Mouse (Mus musculus): ENCODE results near the gene Zfp62. TPM values are rescaled to one million over a fixed set of nuclear protein-coding genes. Genes with fewer than 3 reads are reported as not detected.
A peak's percentile ranks its signal among the peaks of the same experiment; 100 is the strongest.
"Not testable (repeated sequence)": the region's sequence is repeated elsewhere in the genome, so short reads cannot be mapped to it uniquely, and the experiment has no call there.

Gene Zfp62
- 10 to 100 TPM; 28.1 to 40.1 (median 36.2) TPM for total RNA-seq (2022)

GRCm38 (mm10) chr11:49203129-49203768, at the start of gene Zfp62:
Gene Zfp62, plus strand, starts transcription at chr11:49203292.
- DNase-seq: peak; percentile 92

GRCm38 (mm10) chr11:49154077-49154476, 49.0 kb upstream of the Zfp62 start, which contains the start of gene Olfr1394:
Gene Olfr1394, plus strand, starts transcription at chr11:49154377.
- no peak for DNase-seq

- DNase-seq: no peak
Observed at GRCm38 (mm10) chr11:49156821-49157814, 46.0 kb upstream of the Zfp62 start.

DNA sequence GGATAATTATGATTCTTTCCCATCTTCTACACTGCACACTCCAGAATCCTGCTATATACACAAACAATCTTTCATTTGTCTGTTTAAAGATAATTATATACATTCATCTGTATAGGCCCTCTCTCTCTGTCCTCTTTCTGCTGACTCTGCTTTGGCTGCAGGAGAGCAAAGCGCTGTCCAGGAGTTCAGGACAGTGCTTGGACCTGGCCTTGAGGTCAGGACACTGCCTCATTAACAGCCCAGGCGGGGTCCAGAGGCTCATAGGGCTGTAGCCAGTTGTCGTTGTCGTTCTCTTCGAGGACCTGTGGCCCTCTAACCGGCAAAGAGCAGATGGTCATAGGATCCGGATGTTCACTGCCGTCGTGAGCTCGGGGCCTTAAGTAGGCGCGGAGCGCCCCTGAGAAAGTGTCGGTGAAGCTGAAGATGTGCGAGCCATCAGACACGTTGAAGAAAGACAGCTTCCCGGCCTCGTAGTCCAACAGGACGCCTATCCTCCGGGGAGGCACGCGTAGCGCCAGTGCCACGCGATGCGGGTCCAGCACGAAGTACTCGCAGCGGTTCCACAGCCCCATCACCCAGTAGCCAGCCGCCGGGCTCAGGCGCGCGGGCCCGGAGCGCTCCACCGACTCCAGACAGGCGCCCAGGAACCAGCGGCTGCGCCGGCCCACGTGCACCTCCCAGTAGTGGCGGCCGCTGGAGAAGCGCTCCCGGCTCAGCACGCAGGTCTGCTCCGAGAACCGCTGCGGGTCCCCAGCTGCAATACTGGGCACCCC, 34.1 kb upstream of the Zfp62 start:
- no peak for DNase-seq

GRCm38 (mm10) chr11:49170576-49170975, 32.5 kb upstream of the Zfp62 start:
- no peak for DNase-seq

DNA sequence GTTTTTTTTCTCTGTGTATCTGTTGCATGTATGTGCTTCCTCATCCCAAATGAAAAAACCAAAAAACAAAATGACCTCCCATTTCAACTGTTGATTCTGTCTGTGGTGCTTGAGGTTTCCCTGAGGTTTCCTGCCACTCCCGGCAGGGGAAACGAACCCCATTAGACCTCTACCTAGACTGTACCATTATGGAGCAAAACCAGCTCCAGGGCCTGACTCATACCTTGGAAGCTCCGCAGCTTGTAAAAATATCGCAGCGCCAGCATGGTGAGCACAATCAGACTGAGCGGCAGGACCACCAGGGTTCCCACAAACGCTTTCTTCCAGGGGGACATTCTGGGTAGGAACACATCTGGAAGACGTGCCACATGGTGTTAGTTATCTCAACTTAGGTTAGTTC, 27.7 kb upstream of the Zfp62 start:
- no peak for DNase-seq

GRCm38 (mm10) chr11:49176047-49176779, 26.9 kb upstream of the Zfp62 start:
- not testable (repeated sequence) for DNase-seq

- DNase-seq: no peak
Observed at GRCm38 (mm10) chr11:49183172-49183571, 19.9 kb upstream of the Zfp62 start.

DNA sequence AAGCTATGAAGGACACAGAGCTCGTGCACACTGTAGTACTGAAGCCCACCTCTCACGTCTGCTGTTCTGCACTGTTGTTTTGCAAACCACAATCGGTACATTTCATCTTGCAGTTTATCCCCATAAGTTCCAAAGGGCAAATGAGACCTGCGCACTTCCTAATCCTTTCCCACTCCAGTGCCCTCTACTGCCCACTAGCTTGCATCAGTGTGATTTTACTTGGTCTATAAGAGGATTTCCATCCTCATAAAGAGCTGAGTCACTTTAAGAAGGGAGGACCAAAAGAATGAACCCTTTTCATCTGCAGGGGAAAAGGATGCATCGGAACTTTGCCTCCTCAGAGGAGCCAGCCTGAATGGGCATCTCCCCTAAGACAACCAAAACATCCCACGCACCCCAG, 16.6 kb upstream of the Zfp62 start:
- no peak for DNase-seq

DNA sequence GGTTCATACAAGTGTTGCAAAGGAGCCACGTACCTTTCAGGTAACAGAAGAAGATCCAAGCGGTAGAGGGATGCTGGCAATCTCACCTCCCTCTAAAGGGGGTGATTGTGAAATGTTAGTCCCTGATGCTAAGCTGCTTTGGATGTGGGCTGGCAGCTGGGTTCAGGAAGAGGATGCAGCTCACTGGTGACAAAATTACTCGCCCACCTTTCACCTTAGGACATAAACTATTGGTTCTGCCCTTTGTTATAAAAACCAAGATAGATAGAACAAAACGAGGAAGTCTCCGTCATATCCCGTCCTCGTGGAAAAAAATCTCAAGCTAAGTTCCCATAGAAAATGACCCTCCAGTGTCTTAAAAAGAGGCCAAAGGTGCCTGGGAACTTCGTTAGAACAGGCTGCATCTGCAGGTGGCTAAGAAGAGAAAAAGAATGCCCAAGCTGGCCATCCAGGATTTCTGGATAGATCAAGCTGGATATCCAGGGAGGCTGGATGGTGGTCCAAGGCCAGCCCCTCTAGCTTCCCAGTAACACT, 16.1 kb upstream of the Zfp62 start, which contains the start of gene Btnl9:
Gene Btnl9, minus strand, starts transcription at position 205 of the 534 bp plus-strand sequence.
- no peak for DNase-seq

GRCm38 (mm10) chr11:49187701-49188100, 15.4 kb upstream of the Zfp62 start:
- DNase-seq: no peak

DNA sequence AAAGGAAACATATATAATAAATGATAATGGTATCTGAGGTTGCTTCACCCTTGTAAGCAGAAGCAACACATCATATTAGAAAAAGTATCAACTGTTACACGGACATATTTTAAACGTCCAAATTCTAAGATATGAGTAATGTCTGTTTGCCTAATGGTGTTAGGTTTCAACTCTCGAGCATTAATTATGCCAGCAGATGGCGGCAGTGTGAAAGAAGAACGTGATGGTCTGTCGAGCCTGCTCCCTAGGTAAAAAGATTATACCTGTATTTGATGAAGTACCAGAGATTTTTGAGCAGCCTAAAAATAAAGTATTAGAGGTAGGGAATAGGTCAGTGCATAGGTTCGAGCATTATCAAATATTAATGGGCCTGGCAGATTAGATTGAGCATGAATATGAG, 13.4 kb upstream of the Zfp62 start:
- peak; percentile 23 for DNase-seq

- no peak for DNase-seq
Observed at GRCm38 (mm10) chr11:49191083-49191482, 12.0 kb upstream of the Zfp62 start.

DNA sequence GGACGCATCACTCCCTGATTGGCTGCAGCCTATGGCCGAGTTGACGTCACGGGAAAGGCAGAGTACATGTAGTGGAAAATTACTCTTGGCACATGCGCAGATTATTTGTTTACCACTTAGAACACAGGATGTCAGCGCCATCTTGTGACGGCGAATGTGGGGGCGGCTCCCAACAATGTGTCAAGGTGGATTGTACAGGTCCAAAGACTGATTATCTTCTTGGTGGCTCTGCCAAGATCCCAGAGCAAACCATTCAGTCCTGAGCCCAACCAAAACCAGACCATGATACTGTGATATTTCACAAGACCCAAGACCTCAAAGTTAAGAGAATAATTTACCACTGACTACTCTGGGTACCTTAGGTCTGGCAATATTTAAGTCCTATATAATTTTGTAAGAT, 8.3 kb upstream of the Zfp62 start:
- DNase-seq: not testable (repeated sequence)

GRCm38 (mm10) chr11:49195819-49196322, 7.2 kb upstream of the Zfp62 start:
- DNase-seq: peak; percentile 24

GRCm38 (mm10) chr11:49200666-49201065, 2.4 kb upstream of the Zfp62 start:
- no peak for DNase-seq

- DNase-seq: no peak
Observed at GRCm38 (mm10) chr11:49201142-49201541, 1.9 kb upstream of the Zfp62 start.

- DNase-seq: no peak
Observed at GRCm38 (mm10) chr11:49202071-49202470, 1.0 kb upstream of the Zfp62 start.

DNA sequence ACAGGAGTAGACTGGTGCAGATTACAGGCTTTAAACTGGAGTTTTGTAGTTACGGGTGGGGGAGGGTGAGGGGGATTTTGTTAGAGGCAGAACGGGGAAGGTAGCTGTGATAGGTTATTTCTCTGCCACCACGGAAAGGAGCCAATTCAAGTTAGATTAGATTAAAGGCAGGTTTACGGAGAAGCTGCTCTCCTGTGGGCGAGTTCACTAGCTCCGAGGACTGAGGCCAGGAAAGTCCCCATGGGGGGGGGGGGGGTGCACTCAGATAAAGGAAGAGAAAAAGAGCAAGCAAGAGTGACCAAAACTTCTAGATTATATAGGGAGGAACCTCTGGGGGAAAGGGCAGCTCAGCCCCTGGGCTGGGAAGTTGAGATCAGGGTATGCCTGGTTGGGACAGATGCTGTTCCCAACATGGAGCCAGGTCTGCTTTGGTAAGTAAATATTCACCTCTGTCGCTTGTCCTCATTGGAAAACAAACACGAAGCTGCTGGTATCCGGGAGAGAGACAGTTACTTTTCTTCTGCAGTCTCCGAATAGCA, 500 bp upstream of the Zfp62 start:
- DNase-seq: no peak

DNA sequence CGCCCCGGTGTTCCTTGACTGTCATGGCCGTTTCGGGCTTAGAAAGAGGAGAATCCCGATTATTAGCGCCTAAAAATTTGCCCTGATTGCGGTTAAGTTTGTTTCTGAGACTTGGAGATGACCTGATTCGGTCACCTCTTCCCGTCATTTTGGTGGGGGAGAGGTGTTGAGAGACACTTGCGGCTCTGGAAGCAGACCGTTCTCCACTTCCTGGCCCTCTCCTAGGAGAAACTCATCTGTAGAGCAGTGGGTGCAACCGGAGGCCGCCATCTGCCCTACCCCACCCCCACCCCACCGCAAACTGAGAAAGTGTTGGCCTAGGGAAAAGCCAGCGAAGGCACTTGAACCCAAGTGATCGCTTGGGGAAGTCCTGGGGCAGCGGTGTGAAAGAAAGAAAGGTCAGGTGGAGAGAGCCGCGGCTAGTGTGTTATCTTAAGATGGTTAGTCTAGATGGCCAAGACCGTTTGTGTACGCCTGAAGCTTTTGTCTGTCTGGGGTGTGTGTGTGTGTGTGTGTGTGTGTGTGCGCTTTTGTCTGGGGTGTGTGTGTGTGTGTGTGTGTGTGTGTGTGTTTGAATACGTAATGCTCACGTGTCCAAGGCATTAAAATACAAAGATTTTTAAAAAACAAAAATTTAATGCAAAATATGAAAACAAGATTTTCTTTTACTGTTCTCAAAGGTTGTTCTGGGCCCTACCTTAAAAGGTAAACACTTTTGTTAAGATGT, 842 bp downstream of the Zfp62 start:
- DNase-seq: no peak
